Mouse (Mus musculus): ENCODE data around the gene Rprd1b.

Rprd1b gene

DNA sequence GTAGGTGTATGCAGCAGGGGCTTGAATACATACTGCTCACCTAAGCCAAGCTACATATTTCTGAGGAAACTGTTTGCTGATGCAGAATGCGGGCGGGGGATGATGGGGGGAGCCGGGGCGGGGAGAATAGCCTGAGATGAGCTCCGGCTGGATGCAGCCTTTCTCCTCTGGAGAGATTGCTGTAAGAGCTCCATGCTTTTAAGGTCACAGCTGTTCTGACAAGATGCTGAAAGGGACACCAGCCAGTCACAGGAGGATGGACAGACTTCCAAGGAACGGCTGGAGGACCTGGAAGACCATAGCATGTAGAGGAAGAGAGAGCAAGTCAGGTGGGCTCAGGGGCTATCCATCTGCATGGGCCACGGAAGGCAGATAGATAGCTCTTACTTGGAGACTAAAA, 66.0 kb downstream of the Rprd1b start:
- ChIA-PET POLR2A (interaction anchor here in 2 of 4 experiments (0.7 to 1.9 kb wide), 8 partner anchors 15 to 100 kb away, joined by 3 to 6 read pairs (median 3); no protein-coding TSS in a partner anchor), CTCF (interaction anchor here in 3 of 4 experiments (0.5 to 0.9 kb wide), 3 partner anchors 149 to 516 kb away, joined by 3 to 7 read pairs (median 3); no protein-coding TSS in a partner anchor)

DNA sequence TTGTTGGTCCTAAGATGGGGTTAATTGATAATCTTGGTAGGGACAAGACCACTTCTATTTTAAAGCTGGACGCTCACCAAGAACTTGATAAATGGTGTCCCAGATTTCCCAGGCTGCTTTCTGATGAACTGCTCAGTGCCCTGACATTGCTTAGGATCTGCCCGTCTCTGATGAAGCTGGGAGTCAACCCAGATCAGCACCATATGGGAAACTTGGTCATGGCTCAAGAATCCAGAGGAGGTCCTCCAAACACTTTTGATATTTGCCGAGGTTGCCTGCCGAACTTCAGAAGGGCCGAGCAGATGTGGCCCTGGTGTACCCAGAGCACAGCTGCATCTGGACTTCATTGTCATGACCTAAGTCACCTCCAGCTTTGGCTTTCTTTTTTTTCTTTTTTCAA, 66.5 kb downstream of the Rprd1b start:
- CTCF ChIA-PET, result interaction anchor here in 3 of 4 experiments (0.5 to 0.9 kb wide), 3 partner anchors 149 to 516 kb away, joined by 3 to 7 read pairs (median 3); no protein-coding TSS in a partner anchor
- POLR2A ChIA-PET, result interaction anchor here in 2 of 4 experiments (1.0 to 1.9 kb wide), 5 partner anchors 15 to 100 kb away, joined by 3 to 6 read pairs (median 3); no protein-coding TSS in a partner anchor

DNA sequence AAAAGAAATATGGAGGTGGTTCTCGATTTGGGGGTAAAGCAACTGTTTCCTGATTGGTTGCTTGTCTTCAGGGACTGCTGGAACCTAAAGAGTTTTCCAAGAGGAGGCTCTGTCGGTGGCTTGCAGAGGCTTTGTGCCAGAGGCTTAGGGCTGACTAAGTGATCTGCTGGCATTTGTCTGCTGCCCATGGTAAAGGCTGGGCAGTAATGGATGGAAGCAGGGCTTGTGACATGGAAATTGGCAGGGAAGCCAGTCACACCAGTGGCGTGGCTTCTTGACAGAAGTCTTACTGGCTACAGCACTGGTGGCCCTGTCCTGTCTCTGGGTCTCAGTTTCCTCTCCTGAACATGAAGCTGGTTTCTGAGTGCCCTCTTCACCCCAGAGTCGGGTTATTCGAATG, 68.8 kb downstream of the Rprd1b start:
- CTCF ChIA-PET, result interaction anchor here in 2 of 4 experiments (0.6 to 1.6 kb wide), 4 partner anchors 98 to 461 kb away, joined by 3 to 4 read pairs (median 3); no protein-coding TSS in a partner anchor
- POLR2A ChIA-PET, result no interaction called here

DNA sequence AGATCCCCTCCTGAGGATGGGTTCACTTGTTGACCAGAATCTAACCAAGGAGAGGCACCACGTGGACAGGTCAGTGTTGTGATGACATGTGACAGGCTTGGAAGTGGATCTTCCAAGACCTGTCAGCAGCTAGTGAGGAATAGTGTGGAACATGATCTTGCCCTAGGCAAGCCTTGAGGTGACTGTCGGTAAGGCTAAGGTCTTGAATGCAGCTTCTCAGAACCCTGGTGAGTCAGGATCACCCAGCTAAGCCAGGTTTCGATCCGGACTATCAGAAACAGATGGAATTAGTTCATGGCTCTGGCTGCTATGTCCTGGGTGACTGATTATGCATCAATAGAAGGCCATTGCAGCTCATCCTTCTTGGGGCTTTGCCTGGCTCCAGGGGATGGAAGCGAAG, 70.4 kb downstream of the Rprd1b start:
- CTCF ChIA-PET, result interaction anchor here in 2 of 4 experiments (0.8 to 1.3 kb wide), 2 partner anchors 96 to 97 kb away, joined by 3 read pairs; no protein-coding TSS in a partner anchor

DNA sequence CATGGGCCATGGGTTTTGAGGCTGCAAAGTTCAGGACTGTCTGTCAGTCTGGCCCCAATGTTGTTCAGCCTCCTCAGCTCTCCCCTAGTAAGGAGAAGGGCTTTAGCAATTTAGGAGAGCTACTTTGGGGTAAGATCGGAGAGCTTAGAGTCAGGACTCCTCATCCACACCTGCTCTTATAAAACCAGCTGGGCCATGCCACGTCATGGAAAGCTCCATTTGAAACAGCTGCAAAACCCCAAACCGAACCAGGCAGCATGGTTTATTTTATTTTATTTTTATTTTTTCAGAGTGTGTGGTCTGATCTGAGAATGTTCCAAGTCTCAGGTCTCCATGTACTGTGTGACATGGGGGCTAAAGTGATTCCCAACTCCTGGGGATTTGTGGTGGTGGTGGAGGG, 71.2 kb downstream of the Rprd1b start:
- ChIA-PET POLR2A (interaction anchor here in 2 of 4 experiments (0.9 to 1.4 kb wide), 3 partner anchors 12 to 112 kb away, joined by 3 to 4 read pairs (median 3); no protein-coding TSS in a partner anchor), CTCF (interaction anchor here in 1 of 4 experiments (1.3 kb wide), 1 partner anchor 96 kb away, joined by 3 read pairs; no protein-coding TSS in a partner anchor)

More for the DNA sequence above, 70.4 kb downstream of the Rprd1b start:
- POLR2A ChIA-PET, result interaction anchor here in 2 of 4 experiments (0.9 to 1.2 kb wide), 2 partner anchors 24 to 112 kb away, joined by 3 to 4 read pairs; no protein-coding TSS in a partner anchor

DNA sequence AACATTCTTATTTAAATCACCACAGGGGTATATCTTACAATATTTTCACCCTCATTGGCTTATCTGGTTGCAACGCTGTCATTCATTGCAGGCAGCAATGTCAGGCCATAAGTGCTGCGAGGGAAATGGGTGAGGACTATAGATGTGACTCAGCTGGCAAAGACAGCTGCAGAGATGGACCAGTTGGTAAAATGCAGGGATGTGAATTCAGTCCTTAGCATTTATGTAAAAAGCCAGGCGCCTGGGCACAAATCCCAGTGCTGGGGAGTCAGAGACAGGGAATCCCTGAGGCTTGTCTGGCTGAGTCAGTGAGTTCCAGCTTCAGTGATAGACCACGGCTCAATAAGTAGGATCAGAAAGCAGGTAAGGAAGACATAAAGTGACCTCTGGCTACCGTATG, 73.5 kb downstream of the Rprd1b start:
- ChIA-PET CTCF (no interaction called here), POLR2A (no interaction called here)

DNA sequence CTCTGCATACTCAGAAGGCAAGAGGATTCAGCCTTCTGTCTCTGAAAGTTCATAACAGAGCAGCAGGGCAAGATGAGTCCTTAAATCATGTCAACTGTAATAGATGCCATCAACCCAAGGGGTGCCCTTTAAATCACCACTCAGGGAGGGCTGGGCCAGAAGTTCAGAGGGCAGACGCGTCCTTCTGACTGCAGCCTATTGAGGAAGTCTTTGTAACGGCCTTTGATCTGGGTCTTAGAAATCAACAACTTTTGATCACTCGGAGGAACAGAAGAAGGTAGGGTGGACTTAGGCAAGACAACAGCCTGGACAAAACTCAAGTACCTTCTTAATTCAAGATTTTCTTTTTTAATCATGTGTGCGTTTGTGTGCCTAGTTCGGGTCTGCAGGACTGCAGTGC, 76.7 kb downstream of the Rprd1b start:
- ChIA-PET POLR2A (no interaction called here), CTCF (no interaction called here)

DNA sequence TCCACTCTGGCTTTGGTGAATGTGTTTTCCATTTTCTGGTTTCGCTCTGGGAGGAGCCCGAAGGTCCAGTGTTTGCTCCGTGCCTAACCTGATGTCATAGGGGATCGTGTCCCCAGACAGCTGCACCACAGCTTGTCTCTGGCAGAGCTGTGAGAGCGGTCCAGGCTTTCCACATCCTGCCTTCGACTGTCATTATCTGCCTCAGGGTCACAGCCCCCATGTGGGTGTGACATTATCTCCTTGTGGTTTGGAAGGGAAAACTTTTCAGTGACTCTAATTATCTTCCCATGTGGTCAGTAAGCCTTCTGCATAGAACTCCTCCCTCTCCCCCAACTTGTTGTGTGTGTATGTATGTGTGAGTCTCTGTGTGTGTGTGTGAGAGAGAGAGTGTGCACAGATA, 77.3 kb downstream of the Rprd1b start:
- ChIA-PET POLR2A (no interaction called here), CTCF (no interaction called here)

DNA sequence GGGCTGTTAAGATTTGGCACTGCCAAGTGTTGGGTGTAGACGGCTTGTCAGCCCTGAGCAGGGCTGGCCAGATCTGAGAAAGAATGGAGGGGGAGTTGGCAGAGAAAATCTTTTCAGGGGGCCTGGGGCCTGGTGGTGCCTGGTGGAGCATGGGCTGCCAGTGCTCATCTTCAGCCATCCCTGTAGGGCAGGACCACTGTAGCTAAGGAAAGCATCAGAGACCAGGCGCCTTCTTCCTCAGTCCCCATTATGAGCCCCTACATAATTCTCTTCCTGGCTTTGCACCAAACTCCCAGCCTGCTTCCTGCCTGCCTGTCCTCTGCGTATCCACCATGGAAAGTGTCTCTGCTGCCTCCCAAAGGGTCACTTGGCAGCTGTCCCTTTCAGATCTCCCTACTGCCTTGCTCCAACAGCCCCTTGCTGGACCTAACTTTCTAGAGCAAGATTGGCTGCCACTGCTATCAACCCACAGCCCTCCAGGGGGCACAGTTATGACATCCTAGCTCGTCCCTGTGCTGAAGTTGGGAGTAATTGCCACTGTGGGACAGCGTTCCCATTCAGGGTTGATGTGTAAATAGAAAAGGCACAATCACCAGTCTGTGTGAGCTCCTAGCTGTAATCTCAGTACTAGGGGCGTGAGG, 78.8 kb downstream of the Rprd1b start:
- CTCF ChIA-PET, result interaction anchor here (0.5 to 1.9 kb wide), 12 partner anchors 39 to 503 kb away, joined by 3 to 6 read pairs (median 3); partner anchors contain the start of gene Tgm2 (in 1 of the 4)
- POLR2A ChIA-PET, result interaction anchor here in 1 of 4 experiments (0.7 kb wide), 1 partner anchor 47 kb away, joined by 5 read pairs; no protein-coding TSS in a partner anchor

DNA sequence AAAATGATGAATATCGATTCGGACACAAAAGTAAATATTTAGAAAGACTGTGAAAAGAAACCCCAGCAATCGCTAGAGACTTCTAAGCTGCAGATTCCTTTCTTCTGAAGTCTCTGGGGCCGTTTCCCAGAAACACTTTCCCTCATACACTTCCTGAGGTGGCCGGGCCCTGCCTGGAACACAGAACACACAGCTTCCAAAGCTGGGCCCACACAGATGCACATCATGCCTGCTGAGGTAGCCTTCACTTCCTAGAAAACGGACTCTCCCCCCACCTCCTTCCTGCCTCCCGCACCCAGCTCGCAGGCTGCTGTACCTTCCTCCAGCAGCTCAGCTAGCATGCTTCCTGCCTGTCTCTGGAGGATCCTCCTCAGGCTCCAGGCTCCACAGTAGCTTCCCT, 81.2 kb downstream of the Rprd1b start:
- CTCF ChIA-PET, result interaction anchor here in 3 of 4 experiments (0.6 to 1.6 kb wide), 3 partner anchors 86 to 191 kb away, joined by 3 read pairs; no protein-coding TSS in a partner anchor
- POLR2A ChIA-PET, result interaction anchor here in 2 of 4 experiments (0.8 to 1.2 kb wide), 3 partner anchors 16 to 90 kb away, joined by 3 to 4 read pairs (median 3); no protein-coding TSS in a partner anchor

DNA sequence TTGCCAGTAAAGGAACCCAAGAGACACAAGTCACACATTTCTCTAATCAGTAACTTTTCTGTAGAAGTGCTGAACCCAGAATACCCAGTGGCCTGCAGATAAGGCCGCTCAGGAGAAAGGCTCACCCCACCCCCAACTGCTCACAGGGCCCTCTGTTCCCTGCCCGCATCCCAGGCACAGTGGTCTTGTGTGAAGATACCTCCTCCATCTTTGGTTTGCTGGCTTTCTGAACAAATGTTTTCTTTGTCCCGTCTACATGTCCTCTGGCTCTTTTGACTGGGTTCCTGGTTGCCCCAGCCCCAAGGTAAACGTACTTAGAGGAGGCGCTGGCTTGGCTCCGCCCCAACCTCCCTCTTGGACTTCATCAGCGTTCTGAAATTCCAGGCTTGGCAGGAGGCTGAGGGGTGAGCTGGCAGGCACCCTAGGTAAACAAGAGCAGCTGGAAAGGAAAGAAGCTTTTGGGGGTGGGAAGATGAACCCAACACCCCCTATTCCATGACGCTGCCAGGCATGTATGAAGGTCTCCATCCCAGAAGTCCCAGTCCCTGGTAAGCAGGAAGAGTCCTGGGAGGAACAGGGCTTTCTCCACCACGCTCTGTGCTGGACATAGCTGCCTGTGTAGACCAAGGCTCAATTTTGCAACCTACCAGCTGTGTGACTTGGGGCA, 85.4 kb downstream of the Rprd1b start:
- ChIA-PET CTCF (interaction anchor here in 2 of 4 experiments (1.3 to 1.6 kb wide), 3 partner anchors 38 to 82 kb away, joined by 3 to 5 read pairs (median 3); no protein-coding TSS in a partner anchor), POLR2A (interaction anchor here in 3 of 4 experiments (0.5 to 2.8 kb wide), 4 partner anchors 16 to 342 kb away, joined by 5 to 15 read pairs (median 6); no protein-coding TSS in a partner anchor)

DNA sequence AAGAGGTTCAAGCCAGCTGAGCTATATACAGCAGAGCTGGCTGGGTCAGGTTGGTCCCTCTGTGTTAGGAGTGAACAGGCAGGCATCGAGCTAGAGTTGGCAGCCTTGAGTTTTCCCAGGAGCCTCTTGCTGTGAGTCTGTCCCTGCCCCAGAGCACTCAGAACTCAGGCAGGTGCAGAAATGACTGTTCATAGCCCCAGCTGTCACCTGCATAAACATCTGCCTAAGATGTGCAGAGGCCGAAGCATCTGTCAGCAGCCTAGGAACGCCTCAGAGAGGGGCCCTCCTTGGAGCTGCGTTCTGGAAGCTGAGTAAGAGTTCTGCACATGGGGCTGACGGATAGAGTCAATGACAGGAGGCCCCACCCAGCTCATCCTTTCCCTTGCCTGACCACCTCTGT, 86.6 kb downstream of the Rprd1b start:
- ChIA-PET POLR2A (interaction anchor here in 2 of 4 experiments (1.0 to 2.8 kb wide), 5 partner anchors 14 to 88 kb away, joined by 3 to 15 read pairs (median 3); no protein-coding TSS in a partner anchor), CTCF (interaction anchor here in 2 of 4 experiments (1.1 to 1.6 kb wide), 4 partner anchors 37 to 93 kb away, joined by 3 to 5 read pairs (median 3); no protein-coding TSS in a partner anchor)

DNA sequence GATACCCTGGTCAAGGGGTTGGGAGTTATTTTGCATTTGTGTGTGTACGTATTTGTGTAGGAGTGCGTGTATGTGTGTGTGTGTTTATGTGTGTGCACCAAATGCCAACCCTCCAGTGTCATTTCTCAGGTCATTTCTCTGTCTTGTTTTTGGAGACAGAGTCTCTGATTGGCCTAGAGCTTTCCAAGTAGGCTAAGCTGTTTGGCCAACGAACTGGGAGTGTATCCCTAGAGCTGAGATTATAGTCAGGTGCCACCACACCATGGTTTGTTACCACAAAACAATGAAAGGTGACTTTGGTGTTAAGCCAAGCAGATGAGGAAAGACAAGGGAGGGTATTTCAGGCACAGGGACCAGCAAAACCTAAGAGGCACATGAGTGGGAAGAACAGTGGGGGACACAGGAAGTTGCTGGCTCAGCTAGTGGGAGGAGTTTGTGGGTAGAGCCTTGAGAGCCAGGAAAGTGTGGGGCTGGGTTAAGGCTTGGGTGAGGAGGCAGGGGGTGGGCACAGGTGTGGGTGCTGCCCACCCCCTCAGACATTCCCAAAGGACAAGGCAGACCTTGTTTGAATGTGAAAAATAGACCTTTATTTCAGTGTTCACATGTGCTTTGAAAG, 87.6 kb downstream of the Rprd1b start:
- ChIA-PET CTCF (no interaction called here), POLR2A (interaction anchor here in 3 of 4 experiments (0.6 to 2.8 kb wide), 4 partner anchors 21 to 237 kb away, joined by 3 to 15 read pairs (median 4); no protein-coding TSS in a partner anchor)

DNA sequence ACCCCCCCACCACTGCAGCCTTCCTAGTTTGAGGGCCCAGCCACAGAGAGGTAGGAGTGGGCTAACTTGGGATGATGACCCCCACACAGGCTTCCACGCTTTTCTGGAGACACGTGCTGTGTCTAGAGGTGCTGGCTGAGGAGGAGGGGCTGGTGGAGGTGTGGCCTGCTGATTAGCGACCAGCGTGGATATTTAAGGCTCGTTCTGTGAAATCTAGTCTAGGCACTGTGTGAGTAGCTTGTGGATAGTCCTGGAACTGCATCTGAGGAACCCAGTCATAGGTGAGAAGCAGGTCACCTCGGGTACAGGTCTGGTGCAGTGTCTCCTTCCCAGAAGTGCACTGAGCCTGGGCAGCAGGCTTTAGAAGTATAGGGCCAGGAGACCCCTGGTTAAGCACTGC, 88.4 kb downstream of the Rprd1b start:
- ChIA-PET POLR2A (interaction anchor here in 2 of 4 experiments (0.6 to 1.9 kb wide), 3 partner anchors 20 to 236 kb away, joined by 3 to 9 read pairs (median 4); no protein-coding TSS in a partner anchor), CTCF (interaction anchor here in 1 of 4 experiments (0.6 to 1.2 kb wide), 2 partner anchors 13 to 78 kb away, joined by 3 to 5 read pairs; no protein-coding TSS in a partner anchor)

DNA sequence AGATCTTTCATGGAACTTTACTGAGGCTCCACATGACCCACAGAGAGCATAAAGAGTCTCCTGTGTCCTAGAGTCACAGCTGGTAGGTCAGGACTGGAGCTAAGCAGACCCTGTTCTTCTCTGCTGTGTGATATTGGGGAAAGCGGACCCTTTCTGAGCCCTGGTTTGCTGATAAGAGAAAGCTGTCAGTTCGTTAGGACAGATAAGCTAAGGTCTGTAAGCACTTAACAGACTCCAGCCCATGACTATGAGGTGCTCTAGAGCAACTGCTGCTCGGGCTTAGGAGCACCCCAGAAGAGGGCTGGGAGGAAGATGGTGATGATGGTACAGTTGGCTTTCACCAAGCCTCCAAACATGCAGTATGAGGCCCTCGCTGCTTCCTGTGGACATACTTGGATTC, 90.8 kb downstream of the Rprd1b start:
- ChIA-PET POLR2A (interaction anchor here in 1 of 4 experiments (1.7 kb wide), 1 partner anchor 34 kb away, joined by 4 read pairs; no protein-coding TSS in a partner anchor), CTCF (no interaction called here)

DNA sequence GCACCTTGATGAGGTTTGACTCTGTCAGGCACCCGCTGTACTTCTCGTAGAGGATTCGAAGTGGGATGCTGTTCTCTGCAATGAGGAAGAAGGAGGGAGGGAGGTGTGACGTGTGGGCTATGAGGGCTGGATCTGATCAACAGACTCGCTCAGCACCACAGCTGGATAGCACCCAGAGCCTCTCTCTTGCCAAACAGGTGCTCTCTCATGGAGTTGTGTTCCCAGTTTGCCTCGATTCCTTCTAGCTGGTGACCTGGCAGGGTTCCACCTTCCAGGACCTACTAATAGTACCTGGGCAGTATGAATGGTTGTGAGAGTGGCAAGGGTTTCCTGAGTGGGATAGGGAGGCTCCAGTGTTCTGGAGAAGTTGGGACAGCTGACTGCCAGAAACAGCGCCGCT, 91.9 kb downstream of the Rprd1b start:
- POLR2A ChIA-PET, result interaction anchor here in 2 of 4 experiments (1.1 to 1.7 kb wide), 2 partner anchors 30 to 33 kb away, joined by 3 to 4 read pairs; no protein-coding TSS in a partner anchor
- CTCF ChIA-PET, result interaction anchor here in 1 of 4 experiments (0.6 kb wide), 1 partner anchor 26 kb away, joined by 3 read pairs; the partner anchor contains the start of gene Tgm2

DNA sequence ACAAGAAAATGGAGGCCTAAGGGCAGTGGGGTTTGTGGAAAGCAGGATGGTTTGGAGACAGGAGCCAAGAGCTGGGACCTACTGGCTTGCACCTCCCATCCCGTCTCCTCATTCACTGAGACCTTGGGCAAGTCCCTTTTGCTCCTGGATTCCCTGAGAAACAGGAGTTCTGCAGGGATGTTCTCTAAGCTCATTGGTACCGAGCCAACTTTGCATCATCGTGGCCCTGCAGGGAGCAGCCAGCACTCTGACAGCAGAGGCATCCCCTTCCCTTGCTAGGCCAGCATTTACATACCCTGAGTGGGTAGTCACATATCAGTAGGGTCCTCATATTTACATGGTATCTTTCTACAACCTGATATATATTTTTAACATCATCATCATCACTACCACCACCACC, 92.6 kb downstream of the Rprd1b start:
- POLR2A ChIA-PET, result interaction anchor here in 2 of 4 experiments (1.0 to 1.7 kb wide), 2 partner anchors 32 to 41 kb away, joined by 3 to 4 read pairs; no protein-coding TSS in a partner anchor
- CTCF ChIA-PET, result no interaction called here

Measured in embryonic stem cell, embryonic (primary cell).